Mouse (Mus musculus) liver, embryonic 14.5 days (tissue): ENCODE data around the gene Add3.
A peak's percentile ranks its signal among the peaks of the same experiment; 100 is the strongest.

ENCODE experiments used
- CTCF ChIP-seq: IDR thresholded peaks from 2 replicates; pipeline ENCODE4 v1.5.1; 2016; ENCODE audit warnings: antibody characterized with exemption, low read depth, control low read depth
- EP300 ChIP-seq: IDR thresholded peaks from 2 replicates; pipeline ENCODE4 v1.6.1; 2016; ENCODE audit warnings: antibody characterized with exemption, low read depth

GRCm38 (mm10) chr19:53093294-53093693 lies 46.9 kb upstream of the Add3 start:
- TF ChIP-seq CTCF (no peak), EP300 (peak; percentile 70)
